Mouse (Mus musculus): ENCODE results near the gene Ccl21a.
"Not testable (repeated sequence)": the region's sequence is repeated elsewhere in the genome, so short reads cannot be mapped to it uniquely, and the experiment has no call there.

The Ccl21a gene

GRCm38 (mm10) chr4:42773893-42774292 is at the start of gene Ccl21a:
Ccl21a (minus strand) TSS chr4:42773993.
- not testable (repeated sequence) for DNase-seq (ENCODE audit: low spot score in 2 of 2)

- DNase-seq (ENCODE audit: low spot score in 2 of 2), result not testable (repeated sequence)
Measured at GRCm38 (mm10) chr4:42756477-42756876, 17.3 kb downstream of the Ccl21a start, which contains the start of gene Ccl19. Ccl19 (minus strand) TSS chr4:42756577.

- DNase-seq (ENCODE audit: low spot score in 2 of 2), result not testable (repeated sequence)
Measured at GRCm38 (mm10) chr4:42735245-42735644, 38.5 kb downstream of the Ccl21a start, which contains the start of gene 4930578G10Rik. 4930578G10Rik (plus strand) TSS chr4:42735545.

All from spleen, postnatal 4 days (tissue).